Mouse (Mus musculus) thymus, postnatal 4 days (tissue): Measurements from ENCODE around the gene Sox13.
"Not testable (repeated sequence)": the region's sequence is repeated elsewhere in the genome, so short reads cannot be mapped to it uniquely, and the experiment has no call there.

Experiments
- DNase-seq: peaks from one replicate; pipeline ENCODE4 v3.0.0; 2021

Sox13 gene

GRCm38 (mm10) chr1:133366951-133367605 is 57.1 kb downstream of the Sox13 start:
- DNase-seq = no peak

DNA sequence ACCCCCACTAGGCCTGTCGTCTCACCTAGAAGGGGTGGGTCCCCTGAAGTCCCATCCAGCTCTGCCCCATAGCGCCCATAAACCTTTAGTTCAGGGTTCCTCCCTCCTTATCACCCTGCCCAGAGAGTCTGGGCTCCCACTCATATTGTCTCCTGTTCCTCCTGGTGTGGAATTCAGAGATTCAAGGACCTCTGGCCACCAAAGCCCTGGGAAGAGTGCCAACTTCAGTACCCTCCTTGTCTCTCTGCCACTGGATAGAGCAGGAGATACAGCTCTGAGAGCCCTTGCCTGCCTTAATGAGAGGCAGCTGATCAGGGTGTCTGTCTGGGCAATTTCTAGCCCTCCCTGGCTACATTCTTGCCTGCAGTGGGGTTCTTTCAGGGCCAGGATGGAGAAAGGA is 59.3 kb downstream of the Sox13 start:
- no peak for DNase-seq

GRCm38 (mm10) chr1:133364022-133364630 is 60.1 kb downstream of the Sox13 start:
- DNase-seq = no peak

DNA sequence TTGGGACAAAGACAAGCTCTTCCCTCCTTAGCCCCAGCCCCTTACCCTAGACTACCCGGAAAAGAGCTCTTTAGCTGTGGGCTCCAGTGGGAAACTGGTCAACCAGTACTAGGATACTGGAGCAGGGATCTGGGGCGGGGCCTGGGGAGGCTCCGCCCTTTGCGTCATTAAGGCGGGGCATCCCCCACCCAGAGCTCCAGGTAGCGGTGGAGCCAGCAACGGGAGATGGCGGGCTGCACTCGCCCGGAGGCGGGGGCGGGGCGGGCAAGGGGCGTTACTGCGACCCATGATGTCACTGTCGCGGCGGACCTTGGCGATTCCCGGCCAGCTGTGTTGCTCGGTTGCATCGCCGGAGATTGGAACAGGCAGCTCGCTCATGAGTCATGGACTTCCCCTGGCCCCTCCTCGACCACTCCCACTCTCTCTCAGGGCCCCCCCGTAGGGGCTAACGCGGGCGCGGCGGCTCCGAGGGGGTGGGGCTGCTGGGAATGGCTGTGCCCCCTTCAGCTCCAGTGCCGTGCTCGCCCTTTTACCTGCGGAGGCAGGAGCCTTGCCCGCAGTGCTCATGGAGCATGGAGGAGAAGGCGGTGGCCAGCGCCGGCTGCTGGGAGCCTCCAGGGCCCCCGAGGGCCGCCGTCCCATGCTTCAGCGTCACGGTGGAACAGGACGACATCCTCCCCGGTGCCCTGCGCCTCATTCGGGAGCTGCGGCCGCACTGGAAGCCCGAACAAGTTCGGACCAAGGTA is 60.7 kb downstream of the Sox13 start, which contains the start of gene Etnk2:
Gene Etnk2, plus strand, starts transcription at position 297 of the 746 bp plus-strand sequence.
- peak; percentile 70 for DNase-seq

DNA sequence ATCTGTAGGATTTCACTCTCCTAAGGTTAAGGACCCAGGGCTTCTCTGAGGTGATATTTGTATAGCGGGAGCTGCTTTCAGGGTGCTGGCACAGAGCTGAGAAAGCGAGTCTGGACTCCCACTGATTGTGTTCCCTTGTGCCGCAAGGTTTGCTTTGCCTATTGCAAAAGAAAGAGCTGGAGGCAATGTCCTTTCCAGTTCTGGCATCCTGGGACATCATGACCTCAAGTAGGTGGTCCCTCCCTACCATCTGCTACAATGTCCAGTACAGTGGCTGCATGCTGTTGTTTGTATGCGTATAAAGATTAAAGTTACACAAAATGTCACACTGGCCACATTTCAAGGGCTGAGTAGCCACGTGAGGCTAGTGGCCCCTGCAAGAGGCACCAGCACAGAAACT is 62.1 kb downstream of the Sox13 start:
- no peak for DNase-seq

GRCm38 (mm10) chr1:133361006-133361405 is 63.2 kb downstream of the Sox13 start:
- DNase-seq = no peak

GRCm38 (mm10) chr1:133356330-133356729 is 67.8 kb downstream of the Sox13 start:
- no peak for DNase-seq

DNA sequence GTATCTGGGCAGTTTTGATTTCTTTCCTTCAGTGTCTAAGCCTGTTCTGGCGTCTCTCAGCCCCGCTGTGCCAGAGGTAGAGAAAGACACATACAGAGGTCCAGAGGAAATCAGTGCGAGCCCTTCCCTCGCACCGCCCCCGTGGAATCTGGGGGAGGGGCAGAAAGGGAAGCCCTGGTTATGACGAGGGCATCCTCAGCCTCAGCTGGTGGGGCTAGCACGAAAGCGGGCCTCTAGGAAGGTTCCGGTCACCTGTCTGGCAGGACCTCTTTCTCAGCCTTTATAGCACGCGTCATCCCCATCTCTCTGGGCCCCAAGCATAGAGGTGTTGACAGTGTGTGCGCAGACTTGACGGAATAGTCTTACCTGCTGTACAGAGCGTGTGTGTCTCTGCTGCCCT is 68.3 kb downstream of the Sox13 start:
- DNase-seq = no peak

DNA sequence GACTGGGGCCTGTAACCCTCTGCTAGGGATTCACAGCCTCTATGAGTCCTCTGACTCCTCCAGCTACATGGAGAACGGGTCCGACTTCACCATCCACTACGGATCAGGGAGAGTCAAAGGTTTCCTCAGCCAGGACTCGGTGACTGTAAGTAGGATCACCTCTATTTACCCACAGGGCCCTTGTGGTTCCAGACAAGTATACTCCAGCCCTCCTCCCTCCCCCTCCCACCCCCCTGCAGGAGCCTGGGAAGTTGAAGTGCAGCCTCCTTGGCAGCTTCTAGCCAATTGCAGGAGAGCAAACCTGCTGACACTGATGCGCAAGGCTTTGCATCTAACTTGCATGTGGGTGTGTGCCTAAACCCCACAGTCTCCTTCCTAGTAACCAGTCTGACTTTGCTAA is 68.7 kb downstream of the Sox13 start:
- no peak for DNase-seq

DNA sequence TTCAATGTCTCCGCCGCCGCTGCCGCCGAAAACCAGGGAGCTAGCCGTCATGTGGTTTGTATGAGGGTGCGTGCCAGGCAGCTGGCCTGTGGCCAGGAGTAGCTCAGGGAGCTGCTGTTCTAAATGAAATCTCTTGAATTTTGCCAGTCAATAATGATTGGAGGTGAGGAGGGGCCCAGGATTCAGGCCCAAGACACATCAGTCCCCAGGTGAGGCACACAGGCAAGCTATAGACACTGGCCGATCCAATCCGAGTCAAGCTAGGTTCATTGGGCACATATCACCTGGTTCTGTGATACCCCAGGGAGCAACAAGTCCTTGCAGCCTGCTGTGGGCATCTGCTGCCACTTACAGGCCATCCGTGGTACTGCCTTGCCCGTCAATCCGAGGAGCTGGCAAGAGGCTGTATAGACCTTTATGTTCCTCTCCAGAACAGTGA is 70.8 kb downstream of the Sox13 start:
- DNase-seq = peak; percentile 86

- DNase-seq = no peak
These were observed 72.4 kb downstream of the Sox13 start for GRCm38 (mm10) chr1:133351762-133352161.

- DNase-seq = no peak
These were observed 74.0 kb downstream of the Sox13 start, which contains the start of gene Ren1 for GRCm38 (mm10) chr1:133350210-133350609. Gene Ren1, plus strand, starts transcription at chr1:133350510.

GRCm38 (mm10) chr1:133347693-133348520 is 76.3 kb downstream of the Sox13 start:
- no peak for DNase-seq

- no peak for DNase-seq
These were observed 77.0 kb downstream of the Sox13 start for GRCm38 (mm10) chr1:133347226-133347625.

DNA sequence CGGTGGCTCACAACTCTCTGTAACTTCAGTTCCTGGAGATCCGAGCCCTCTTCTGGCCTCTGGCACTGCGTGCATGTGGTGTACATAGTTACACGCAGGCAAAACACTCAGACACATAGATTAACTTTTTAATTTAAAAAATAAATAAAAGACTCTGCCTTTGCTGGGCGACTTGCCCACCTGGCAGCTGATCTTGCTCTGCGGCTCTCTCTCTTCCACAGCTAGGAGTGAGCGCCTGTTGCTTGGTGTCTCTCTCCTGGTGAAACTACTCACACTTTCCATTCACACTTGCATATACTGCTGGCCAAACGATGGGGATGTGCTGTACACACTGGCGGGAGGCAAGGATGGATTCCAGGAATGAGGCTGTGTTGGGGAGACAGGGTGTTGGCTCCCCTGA is 77.6 kb downstream of the Sox13 start:
- no peak for DNase-seq

DNA sequence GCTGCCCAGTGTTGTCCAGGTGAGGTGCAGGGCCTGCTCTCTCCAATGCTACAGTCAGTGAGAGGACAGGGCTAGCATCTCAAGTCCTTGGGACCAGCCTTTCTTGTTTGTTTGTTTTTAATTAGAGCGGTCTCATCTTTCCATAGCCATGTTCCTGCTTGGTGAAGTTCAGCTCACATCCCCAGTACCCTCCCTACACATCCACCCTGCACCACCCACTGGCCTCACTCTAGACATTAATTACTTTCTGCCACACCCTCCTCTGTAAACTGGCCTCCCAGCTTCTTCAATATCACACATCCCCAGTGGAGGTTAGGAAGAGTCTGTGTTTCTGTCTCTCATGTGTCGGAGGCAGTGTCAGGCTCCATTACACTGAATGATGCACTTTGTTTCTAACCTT is 79.8 kb downstream of the Sox13 start:
- no peak for DNase-seq

DNA sequence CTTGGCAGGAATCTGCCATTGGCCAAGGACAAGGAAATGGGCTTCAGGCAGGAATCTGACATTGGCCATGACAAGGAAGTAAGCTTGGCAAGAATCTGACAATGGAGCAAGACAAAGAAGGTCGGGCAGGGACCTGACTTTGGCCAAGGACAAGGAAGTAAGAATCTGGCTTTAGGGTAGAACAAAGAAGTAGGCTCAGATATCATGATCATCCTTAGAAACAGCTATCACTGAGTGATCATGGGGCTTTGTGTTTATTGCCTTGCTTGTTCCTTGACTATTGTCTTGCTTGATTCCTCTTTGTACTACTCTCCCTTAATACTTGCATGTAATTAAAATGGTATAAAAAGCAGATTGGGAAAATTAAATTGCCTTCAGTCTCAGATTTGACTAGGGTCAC is 83.8 kb downstream of the Sox13 start:
- DNase-seq = not testable (repeated sequence)

DNA sequence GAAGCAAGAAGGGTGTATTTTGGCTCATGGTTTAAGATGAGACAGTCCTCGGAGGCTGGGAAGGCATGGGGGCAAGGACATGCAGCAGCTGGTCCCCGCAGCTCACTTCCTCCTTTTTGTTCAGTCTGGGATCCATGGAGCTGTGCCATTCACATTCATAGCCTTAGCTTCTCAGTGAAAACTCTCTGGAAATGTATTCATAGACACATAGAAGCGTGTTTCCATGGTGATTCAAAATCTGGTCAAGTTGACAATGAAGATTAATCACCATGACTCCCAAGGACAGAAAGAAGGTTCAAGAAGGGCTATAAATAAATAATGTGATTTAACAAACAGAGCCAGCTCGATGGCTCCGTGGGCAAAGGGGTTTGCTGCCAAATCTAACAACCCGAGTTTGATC is 90.2 kb downstream of the Sox13 start:
- no peak for DNase-seq

- no peak for DNase-seq
These were observed 91.3 kb downstream of the Sox13 start for GRCm38 (mm10) chr1:133332656-133333430.
